Mouse (Mus musculus) kidney, postnatal 0 days (tissue): ENCODE measurements around the gene 2310011J03Rik. TPM values are rescaled to one million over a fixed set of nuclear protein-coding genes. Genes with fewer than 3 reads are reported as not detected.

ENCODE experiments used
- ATAC-seq: fragments of 200-750 bp; cut with Nextera tagmentation; replicated peaks from 2 replicates; pipeline ENCODE4 v1.8.0; 2017; ENCODE audit warnings: low read depth, moderate number of reproducible peaks, moderate TSS enrichment, moderate library complexity; ENCODE audit not compliant: low FRiP score
- DNase-seq: peaks from one replicate; pipeline ENCODE4 v3.0.0-alpha.2; 2016; ENCODE audit warnings: low spot score
- H3K27ac ChIP-seq: fragments of 300-500 bp; sonication (generic); 2 replicates; pipeline ENCODE4 v1.5.1; 2014; ENCODE audit warnings: mild to moderate bottlenecking
- H3K27me3 ChIP-seq: fragments of 300-500 bp; sonication (generic); 2 replicates; pipeline ENCODE4 v1.6.1; 2014; ENCODE audit warnings: low read length, mixed read lengths; ENCODE audit not compliant: insufficient read depth
- H3K36me3 ChIP-seq: fragments of 300-500 bp; sonication (generic); 2 replicates; pipeline ENCODE4 v1.6.1; 2014; ENCODE audit warnings: low read length, mixed read lengths; ENCODE audit not compliant: insufficient read depth
- H3K4me1 ChIP-seq: fragments of 300-500 bp; sonication (generic); replicated peaks from 2 replicates; pipeline ENCODE4 v1.6.1; 2014; ENCODE audit warnings: antibody characterized with exemption, low read length, mixed read lengths; ENCODE audit not compliant: insufficient read depth
- H3K4me2 ChIP-seq: fragments of 300-500 bp; sonication (generic); 2 replicates; pipeline ENCODE4 v1.6.1; 2014; ENCODE audit warnings: mild to moderate bottlenecking, low read length, moderate library complexity, mixed read lengths
- H3K4me3 ChIP-seq: fragments of 300-500 bp; sonication (generic); replicated peaks from 2 replicates; pipeline ENCODE4 v1.5.1; 2014; ENCODE audit warnings: low read depth, low read length
- H3K9ac ChIP-seq: fragments of 300-500 bp; sonication (generic); 2 replicates; pipeline ENCODE4 v1.6.1; 2014; ENCODE audit warnings: low read depth, low read length
- H3K9me3 ChIP-seq: fragments of 300-500 bp; sonication (generic); replicated peaks from 2 replicates; pipeline ENCODE4 v1.6.1; 2016; ENCODE audit warnings: low read length, inconsistent platforms, mixed read lengths
- CTCF ChIP-seq: IDR thresholded peaks from 2 replicates; pipeline ENCODE4 v1.5.1; 2016; ENCODE audit warnings: antibody characterized with exemption, low read depth, mild to moderate bottlenecking, moderate library complexity
- WGBS: fragments of 180-500 bp; shearing (Covaris S2); extraction: QIAGEN DNeasy Blood & Tissue Kit; methylation state at CpG from one replicate; pipeline ENCODE4 v1.1.7; 2014; 5-methylcytosine and 5-hydroxymethylcytosine counted together
- polyA plus RNA-seq: library from polyadenylated mRNA; unstranded; fragments of >200 nt; fragmentation: Nextera tagmentation; extraction: Ambion mirVana; gene quantifications from 2 replicates; pipeline ENCODE4 v1.2.1, GENCODE M21; 2015

2310011J03Rik gene
- polyA plus RNA-seq, 1 experiment from 2014 or later = 52.2 TPM

DNA sequence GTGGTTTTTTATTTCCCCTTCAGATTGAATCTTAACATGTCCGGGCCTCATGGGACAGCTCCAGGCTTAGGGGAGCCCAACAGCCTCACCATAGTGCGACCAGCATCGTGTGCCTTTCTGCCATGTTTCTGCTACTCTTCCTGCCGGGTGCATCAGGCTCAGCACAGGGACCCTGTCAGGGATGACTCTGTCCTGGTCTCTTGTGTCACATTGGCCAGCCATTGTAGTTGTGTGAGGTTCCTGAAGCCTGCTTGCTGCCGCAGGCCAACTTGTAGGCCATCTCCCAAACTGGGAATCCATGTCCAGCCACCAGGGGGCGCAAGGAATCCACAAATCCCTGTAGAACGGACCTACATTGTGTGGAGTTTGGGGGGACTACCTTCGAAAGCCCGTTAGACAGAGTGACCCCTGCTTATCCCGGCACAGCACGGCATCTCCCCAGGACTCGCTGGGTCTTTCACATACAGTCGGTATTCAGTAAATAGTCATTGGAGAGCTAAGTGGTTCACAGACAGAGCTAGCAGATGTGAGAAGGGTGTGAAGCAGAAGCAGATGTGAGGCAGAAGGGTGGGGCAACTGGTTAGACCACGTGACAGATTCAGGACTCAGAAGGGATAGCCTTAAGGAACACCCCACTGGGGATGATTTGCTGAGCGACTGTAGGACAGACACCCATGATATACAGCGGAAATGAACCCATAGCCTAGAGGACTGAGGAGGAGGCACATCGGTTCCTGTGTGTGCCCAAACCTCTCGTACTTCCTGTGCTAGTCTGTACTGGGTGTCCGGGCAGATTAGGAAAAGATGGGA, 19.8 kb upstream of the 2310011J03Rik start:
- no peak overlapping the region for H3K4me3 ChIP-seq
- ATAC-seq = no peak
- H3K27me3 ChIP-seq = peaks cover 32% of the 10 kb centered on the region

DNA sequence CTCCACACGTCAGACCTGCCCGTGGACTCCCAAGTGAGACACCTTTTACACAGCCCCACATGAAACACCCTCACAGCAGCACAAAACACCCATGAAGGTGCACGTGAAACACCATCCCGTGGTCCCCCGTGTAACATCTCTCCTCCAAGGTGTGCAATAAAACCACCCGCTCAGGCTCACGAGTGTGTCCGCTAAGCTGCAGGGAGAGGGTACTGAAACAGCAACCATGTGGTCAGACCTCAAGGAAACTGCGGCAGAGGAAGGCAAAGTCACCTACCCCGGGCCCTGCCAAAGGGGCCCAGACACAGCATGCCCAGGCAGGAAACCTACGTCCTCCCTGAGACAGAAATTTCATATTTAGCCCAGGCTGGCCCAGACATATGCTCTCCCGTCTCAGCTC, 15.9 kb upstream of the 2310011J03Rik start:
- DNase-seq = no peak
- Histone ChIP-seq H3K27me3 (peaks cover 16% of the 10 kb centered on the region), H3K36me3 (0 out of 2 replicates have a peak, but pooled peaks cover 2% of the 10 kb centered on the region), H3K4me1 (0 out of 2 replicates have a peak, but pooled peaks cover under 1% of the 10 kb centered on the region), H3K4me3 (no peak overlapping the region), H3K9ac (no peak overlapping the region), H3K4me2 (no peak overlapping the region), H3K9me3 (no peaks in the 10 kb centered on the region), H3K27ac (no peak overlapping the region)
- no peak for TF ChIP-seq CTCF
- WGBS = 89% methylated on average over 12 of the region's 12 CpGs
- ATAC-seq = no peak

More for the DNA sequence above, 19.8 kb upstream of the 2310011J03Rik start:
- peak; percentile 86 for TF ChIP-seq CTCF
- Histone ChIP-seq H3K9ac (no peak overlapping the region), H3K36me3 (0 out of 2 replicates have a peak, but pooled peaks cover 2% of the 10 kb centered on the region), H3K4me2 (no peak overlapping the region), H3K4me1 (peaks cover 19% of the 10 kb centered on the region), H3K27ac (no peak overlapping the region), H3K9me3 (no peaks in the 10 kb centered on the region)
- peak; percentile 86 for DNase-seq
- WGBS = 21% methylated on average over 19 of the region's 19 CpGs

DNA sequence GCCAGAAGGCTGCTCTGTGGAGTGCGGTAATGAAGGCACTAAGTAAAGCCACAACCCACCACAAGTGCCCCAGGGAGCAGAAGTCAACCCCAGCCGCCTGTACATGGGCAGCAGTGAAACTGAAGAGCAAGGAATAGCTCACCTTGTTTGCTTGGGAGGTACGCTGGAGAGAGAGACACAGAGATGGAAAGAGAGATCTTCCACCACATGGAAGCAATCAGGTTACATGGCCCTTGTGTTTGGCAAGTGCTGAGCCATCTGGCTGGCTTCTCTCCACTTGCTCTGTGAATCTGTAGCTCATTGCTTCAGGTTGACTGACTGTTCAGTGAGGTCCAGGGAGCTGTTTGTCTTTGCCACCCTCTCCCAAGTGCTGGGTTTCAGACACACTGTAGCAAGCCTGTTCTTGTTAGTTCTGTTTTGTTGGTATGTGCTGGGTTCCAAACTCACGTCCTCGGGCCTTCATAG, 12.2 kb upstream of the 2310011J03Rik start:
- no peak for TF ChIP-seq CTCF
- Histone ChIP-seq H3K9me3 (no peaks in the 10 kb centered on the region), H3K27ac (no peak overlapping the region), H3K36me3 (0 out of 2 replicates have a peak, but pooled peaks cover 2% of the 10 kb centered on the region), H3K4me3 (no peak overlapping the region), H3K4me1 (peaks cover 12% of the 10 kb centered on the region), H3K4me2 (no peak overlapping the region), H3K9ac (no peak overlapping the region), H3K27me3 (no peaks in the 10 kb centered on the region)
- no peak for DNase-seq
- 88% methylated on average over 5 of the region's 5 CpGs for WGBS
- ATAC-seq = no peak

DNA sequence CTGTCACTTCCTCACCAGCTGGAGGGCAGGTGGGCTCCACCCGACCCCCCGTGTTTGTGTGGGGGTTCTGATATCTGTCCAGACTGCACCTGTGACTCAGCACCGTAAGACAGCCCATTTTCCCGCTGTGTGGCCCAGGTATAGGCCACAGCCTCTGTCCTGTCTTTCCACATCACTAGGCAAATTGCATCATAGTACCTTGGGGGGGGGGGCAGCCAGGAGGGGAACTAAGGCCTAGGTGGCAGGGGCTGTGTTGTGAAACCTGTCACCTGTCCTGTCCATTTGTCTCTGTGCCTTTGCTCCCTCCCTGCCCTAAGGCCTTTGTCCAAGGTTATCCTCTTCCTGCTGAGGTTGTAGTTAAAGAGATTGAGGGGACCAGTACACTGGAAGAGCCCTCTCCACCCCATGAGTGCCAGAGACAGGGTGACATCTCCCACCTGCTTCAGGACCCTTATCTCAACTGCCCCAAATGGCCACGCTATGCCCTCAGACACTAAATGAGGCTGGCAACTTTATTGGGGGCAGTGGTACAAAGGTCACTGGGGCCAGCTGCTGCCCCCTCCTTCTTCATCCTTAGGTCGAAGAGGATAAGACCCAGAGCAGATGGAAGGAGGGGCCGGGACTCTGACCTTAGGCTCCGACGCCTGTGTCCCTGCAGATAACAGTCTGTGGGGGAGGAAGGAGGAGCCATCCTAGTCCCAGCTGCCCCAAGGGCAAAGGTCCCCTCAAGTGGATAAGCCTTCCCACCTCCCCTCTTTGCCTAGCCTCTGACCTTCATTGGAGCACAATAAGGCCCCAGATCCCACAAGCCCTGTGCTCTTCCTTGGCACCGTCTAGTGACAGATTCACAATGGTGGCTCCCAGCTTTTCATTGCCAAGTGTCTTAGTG, 11.5 kb upstream of the 2310011J03Rik start:
- no peak overlapping the region for H3K4me2 ChIP-seq
- WGBS = 53% methylated on average over 10 of the region's 10 CpGs
- H3K4me1 ChIP-seq = peaks cover 12% of the 10 kb centered on the region
- H3K27ac ChIP-seq = no peak overlapping the region
- no peak overlapping the region for H3K9ac ChIP-seq
- no peaks in the 10 kb centered on the region for H3K9me3 ChIP-seq
- H3K36me3 ChIP-seq = 0 out of 2 replicates have a peak, but pooled peaks cover 2% of the 10 kb centered on the region
- no peak overlapping the region for H3K4me3 ChIP-seq
- no peaks in the 10 kb centered on the region for H3K27me3 ChIP-seq
- no peak for TF ChIP-seq CTCF
- DNase-seq = no peak
- ATAC-seq = no peak

DNA sequence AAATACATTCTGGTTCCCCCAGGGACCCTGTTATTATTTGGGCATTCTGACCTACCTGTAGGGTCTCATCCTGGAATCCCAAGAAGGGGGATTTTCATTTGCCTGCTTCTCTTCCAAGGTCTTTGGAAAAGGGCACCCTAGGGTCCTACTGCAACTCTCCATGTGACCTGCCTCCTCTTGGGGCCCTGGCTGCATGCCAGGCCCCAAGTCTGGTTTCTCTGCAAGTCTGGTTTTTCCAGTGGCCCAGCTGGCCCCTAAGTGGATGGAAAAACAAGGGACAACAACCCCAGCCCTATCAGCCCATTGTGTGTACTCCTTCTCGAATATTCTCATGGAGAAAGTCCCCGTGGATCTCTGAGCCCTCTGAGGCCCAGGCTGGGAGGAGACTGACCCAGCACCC, 10.6 kb upstream of the 2310011J03Rik start:
- WGBS = 59% methylated on average over 2 of the region's 2 CpGs
- DNase-seq (no peak), ATAC-seq (no peak)
- no peak overlapping the region for H3K9ac ChIP-seq
- no peak overlapping the region for H3K4me2 ChIP-seq
- H3K36me3 ChIP-seq = 0 out of 2 replicates have a peak, but pooled peaks cover under 1% of the 10 kb centered on the region
- H3K4me3 ChIP-seq = no peak overlapping the region
- H3K27me3 ChIP-seq = no peaks in the 10 kb centered on the region
- peaks cover 12% of the 10 kb centered on the region for H3K4me1 ChIP-seq
- no peak for TF ChIP-seq CTCF
- no peaks in the 10 kb centered on the region for H3K9me3 ChIP-seq
- H3K27ac ChIP-seq = no peak overlapping the region

DNA sequence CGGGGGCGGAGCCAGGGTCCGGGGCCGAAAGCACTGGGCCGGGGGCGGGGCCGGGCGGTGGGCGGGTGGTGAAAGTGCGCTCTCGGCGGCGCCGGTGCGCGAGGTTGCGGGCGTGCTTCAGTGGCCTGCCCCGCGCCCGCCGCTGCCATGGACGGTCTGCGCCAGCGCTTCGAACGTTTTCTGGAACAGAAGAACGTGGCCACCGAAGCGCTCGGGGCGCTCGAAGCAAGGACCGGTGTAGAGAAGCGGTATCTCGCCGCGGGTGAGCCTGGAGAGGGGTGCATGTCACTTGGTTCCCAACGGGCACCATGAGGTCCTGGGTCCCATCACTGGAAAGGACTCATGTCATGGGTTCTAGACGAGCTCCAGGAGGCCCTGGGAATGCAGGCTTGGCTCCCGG, 9.7 kb upstream of the 2310011J03Rik start:
- H3K4me2 ChIP-seq = peak overlapping the region; percentile 81
- 1% methylated on average over 41 of the region's 41 CpGs for WGBS
- peaks cover 12% of the 10 kb centered on the region for H3K4me1 ChIP-seq
- H3K27me3 ChIP-seq = no peaks in the 10 kb centered on the region
- peak overlapping the region; percentile 32 for H3K4me3 ChIP-seq
- no peaks in the 10 kb centered on the region for H3K9me3 ChIP-seq
- TF ChIP-seq CTCF = no peak
- H3K27ac ChIP-seq = no peak overlapping the region
- H3K36me3 ChIP-seq = no peaks in the 10 kb centered on the region
- no peak for DNase-seq
- ATAC-seq = no peak
- peak overlapping the region; percentile 46; the same call in 1 of the 2 replicates for H3K9ac ChIP-seq
